Mouse (Mus musculus) bone marrow, adult 2 months (tissue): ENCODE results near the gene Rtl5.
A peak's percentile ranks its signal among the peaks of the same experiment; 100 is the strongest.

ENCODE experiments used
- CTCF ChIP-seq: fragments of 200-500 bp; IDR thresholded peaks from 2 replicates; pipeline ENCODE4 v1.5.1; 2011; ENCODE audit warnings: low read length, control low read depth; ENCODE audit not compliant: control insufficient read depth, insufficient read depth
- POLR2A ChIP-seq: fragments of 200-500 bp; IDR thresholded peaks from 2 replicates; pipeline ENCODE4 v1.6.1; 2011; ENCODE audit warnings: low read depth, mild to moderate bottlenecking, control low read depth, low read length, borderline replicate concordance; ENCODE audit not compliant: control insufficient read depth

DNA sequence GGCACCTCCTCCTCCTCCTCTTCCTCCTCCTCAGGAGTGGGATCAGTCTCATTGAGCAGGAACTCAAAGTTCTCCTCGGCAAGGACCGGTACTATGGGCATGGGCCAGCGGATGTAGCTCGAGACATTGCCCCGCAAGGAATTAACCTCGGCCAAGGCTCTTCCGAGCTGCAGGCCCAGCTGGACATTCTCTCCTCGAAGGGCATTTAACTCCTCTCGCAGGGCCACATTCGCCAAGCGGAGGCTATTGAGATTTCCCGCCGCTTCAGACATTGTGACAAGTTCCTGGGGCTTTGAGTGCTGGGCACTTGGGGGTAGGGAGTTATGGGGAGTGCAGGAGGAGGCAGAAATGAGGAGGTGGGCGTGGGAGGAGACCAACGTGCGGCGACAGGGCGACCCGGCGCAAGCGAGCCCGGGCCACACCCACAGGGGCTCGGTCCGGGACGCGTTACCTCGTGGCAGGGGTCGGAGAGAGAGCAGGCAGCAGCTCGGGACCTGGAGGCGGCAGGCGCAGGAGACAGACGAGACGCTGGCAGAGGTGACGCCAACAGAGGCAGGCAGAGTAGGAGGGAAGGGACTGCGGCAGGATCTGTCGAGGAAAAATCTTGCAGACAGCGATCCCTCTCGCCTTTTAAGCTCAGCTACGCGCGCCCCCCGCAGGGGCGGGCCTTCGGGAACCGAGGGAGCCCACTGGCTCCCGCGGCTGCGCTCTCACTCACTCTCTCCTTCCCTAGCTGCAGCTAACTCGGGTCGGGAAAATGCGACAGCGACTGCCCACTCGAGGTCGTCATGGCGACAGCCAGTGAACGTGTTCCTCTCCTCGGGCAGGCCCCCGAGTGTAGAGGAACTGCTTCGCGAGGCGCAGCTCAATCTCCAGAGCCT lies at the start of gene Rtl5:
- TF ChIP-seq CTCF (no peak), POLR2A (peak; percentile 20; the same call in 1 of the 2 replicates)
